Mouse (Mus musculus): ENCODE results near the gene Pigr.

Pigr gene

GRCm38 (mm10) chr1:130829906-130830830 is 3.7 kb downstream of the Pigr start:
- DNase-seq (ENCODE audit: low read depth, low spot score): no peak

- no peak for DNase-seq (ENCODE audit: low read depth, low spot score)
Measured at GRCm38 (mm10) chr1:130832230-130833149, 6.0 kb downstream of the Pigr start.

- DNase-seq (ENCODE audit: low read depth, low spot score): no peak
Measured at GRCm38 (mm10) chr1:130835161-130835936, 8.9 kb downstream of the Pigr start.

GRCm38 (mm10) chr1:130838288-130838687 is 11.8 kb downstream of the Pigr start:
- DNase-seq (ENCODE audit: low read depth, low spot score): no peak

GRCm38 (mm10) chr1:130840599-130841379 is 14.3 kb downstream of the Pigr start:
- no peak for DNase-seq (ENCODE audit: low read depth, low spot score)

GRCm38 (mm10) chr1:130841621-130842020 is 15.1 kb downstream of the Pigr start:
- DNase-seq (ENCODE audit: low read depth, low spot score): no peak

- DNase-seq (ENCODE audit: low read depth, low spot score): no peak
Measured at GRCm38 (mm10) chr1:130844516-130844915, 18.0 kb downstream of the Pigr start.

GRCm38 (mm10) chr1:130849530-130850214 is 23.2 kb downstream of the Pigr start:
- DNase-seq (ENCODE audit: low read depth, low spot score): no peak

- DNase-seq (ENCODE audit: low read depth, low spot score): no peak
Measured at GRCm38 (mm10) chr1:130850405-130850804, 23.9 kb downstream of the Pigr start.

- no peak for DNase-seq (ENCODE audit: low read depth, low spot score)
Measured at GRCm38 (mm10) chr1:130854819-130855218, 28.3 kb downstream of the Pigr start.

- DNase-seq (ENCODE audit: low read depth, low spot score): no peak
Measured at GRCm38 (mm10) chr1:130855723-130856122, 29.2 kb downstream of the Pigr start.

GRCm38 (mm10) chr1:130857456-130857855 is 31.0 kb downstream of the Pigr start:
- DNase-seq (ENCODE audit: low read depth, low spot score): no peak

GRCm38 (mm10) chr1:130864238-130864637 is 37.8 kb downstream of the Pigr start:
- no peak for DNase-seq (ENCODE audit: low read depth, low spot score)

- no peak for DNase-seq (ENCODE audit: low read depth, low spot score)
Measured at GRCm38 (mm10) chr1:130864741-130865140, 38.3 kb downstream of the Pigr start.

GRCm38 (mm10) chr1:130865541-130866221 is 39.2 kb downstream of the Pigr start, which contains the start of gene Fcmr:
TSS of gene Fcmr (plus strand) at chr1:130865669.
- no peak for DNase-seq (ENCODE audit: low read depth, low spot score)

GRCm38 (mm10) chr1:130872912-130873311 is 46.4 kb downstream of the Pigr start:
- DNase-seq (ENCODE audit: low read depth, low spot score): no peak

GRCm38 (mm10) chr1:130875139-130875538 is 48.7 kb downstream of the Pigr start:
- peak; percentile 49 for DNase-seq (ENCODE audit: low read depth, low spot score)

GRCm38 (mm10) chr1:130875910-130876309 is 49.4 kb downstream of the Pigr start:
- no peak for DNase-seq (ENCODE audit: low read depth, low spot score)

- DNase-seq (ENCODE audit: low read depth, low spot score): peak; percentile 51
Measured at GRCm38 (mm10) chr1:130876931-130877509, 50.5 kb downstream of the Pigr start.

Measured in retina, postnatal 7 days (tissue).